Comparison of ENCODE assay signal across 9 mouse cellular contexts in genomic region chr2:164744987-164745386, GRCm38 (mm10). TPM values are rescaled to one million over a fixed set of nuclear protein-coding genes. Genes with fewer than 3 reads are reported as not detected.
DNase-seq lines count a peak whose midpoint lies in the region; ATAC-seq and TF ChIP-seq lines count a peak whose summit lies in the region.
"Had no signal": no experiment of that assay in that cellular context is flagged by ENCODE, and none has a peak within 500 bp of the region (broad histone marks: within the 10 kb centered on the region; RNA-seq: fewer than 3 reads in every experiment).

No protein-coding gene starts in this region.

- no peak for ATAC-seq in embryonic facial prominence, embryonic 12.5 days (ENCODE audit: insufficient number of reproducible peaks, insufficient read depth, low FRiP score, low TSS enrichment)
- ATAC-seq in intestine, embryonic 15.5 days = no peak
- ATAC-seq in midbrain, postnatal 0 days (ENCODE audit: low FRiP score) = no peak

- peak overlapping the region; percentile 75 for H3K4me2 ChIP-seq in embryonic facial prominence, embryonic 12.5 days (replicated peaks)
- peak overlapping the region; percentile 66 for H3K4me2 ChIP-seq in intestine, embryonic 15.5 days (replicated peaks)
- peak overlapping the region; percentile 79 for H3K4me2 ChIP-seq in midbrain, postnatal 0 days (ENCODE audit: low read depth, low read length, poor library complexity, severe bottlenecking)

- no peaks in the 10 kb centered on the region for H3K27me3 ChIP-seq in embryonic facial prominence, embryonic 12.5 days
- no peaks in the 10 kb centered on the region for H3K27me3 ChIP-seq in intestine, embryonic 15.5 days (replicated peaks)
- H3K27me3 ChIP-seq in midbrain, postnatal 0 days (ENCODE audit: insufficient read depth, low read length) = no peaks in the 10 kb centered on the region; the same call in 1 of the 2 replicates

- H3K36me3 ChIP-seq in embryonic facial prominence, embryonic 12.5 days = peaks cover 16% of the 10 kb centered on the region; the same call in 1 of the 2 replicates
- H3K36me3 ChIP-seq in intestine, embryonic 15.5 days = 0 out of 2 replicates have a peak, but pooled peaks cover 4% of the 10 kb centered on the region
- H3K36me3 ChIP-seq in midbrain, postnatal 0 days (ENCODE audit: insufficient read depth, low read length) = peaks cover 4% of the 10 kb centered on the region; the same call in 1 of the 2 replicates

- H3K9ac ChIP-seq in embryonic facial prominence, embryonic 12.5 days = peak overlapping the region; percentile 83
- peak overlapping the region; percentile 90; the same call in 1 of the 2 replicates for H3K9ac ChIP-seq in intestine, embryonic 15.5 days
- H3K9ac ChIP-seq in midbrain, postnatal 0 days (replicated peaks; ENCODE audit: low read length, poor library complexity, severe bottlenecking) = no peak overlapping the region

- no peaks in the 10 kb centered on the region for H3K9me3 ChIP-seq in embryonic facial prominence, embryonic 12.5 days
- H3K9me3 ChIP-seq in intestine, embryonic 15.5 days = no peaks in the 10 kb centered on the region
- no peaks in the 10 kb centered on the region for H3K9me3 ChIP-seq in midbrain, postnatal 0 days (ENCODE audit: low read length)

- no peak for DNase-seq in layer of hippocampus, adult 2 months (ENCODE audit: low spot score in 2 of 2)
- DNase-seq in layer of hippocampus, adult 11-12 months (ENCODE audit: low spot score) = no peak
- no peak for DNase-seq in midbrain, postnatal 0 days (ENCODE audit: low spot score)
- no peak for DNase-seq in cerebellum, adult 18-20 months
- DNase-seq in left cerebral cortex, adult 8-10 months (ENCODE audit: low spot score in 2 of 2) = no peak
- DNase-seq in thymus, postnatal 14 days = no peak

- peak overlapping the region; percentile 81 for H3K4me3 ChIP-seq in layer of hippocampus, adult 2 months
- H3K4me3 ChIP-seq in embryonic facial prominence, embryonic 12.5 days = peak overlapping the region; percentile 77
- H3K4me3 ChIP-seq in intestine, embryonic 15.5 days (replicated peaks) = peak overlapping the region; percentile 84
- peak overlapping the region; percentile 92 for H3K4me3 ChIP-seq in midbrain, postnatal 0 days (ENCODE audit: low read depth, low read length)

- TF ChIP-seq CTCF in layer of hippocampus, adult 2 months (conservative IDR thresholded peaks at IDR 0.05) = no peak
- TF ChIP-seq CTCF in midbrain, postnatal 0 days (IDR thresholded peaks at IDR 0.05) = no peak

- H3K4me1 ChIP-seq in embryonic facial prominence, embryonic 12.5 days = peaks cover 12% of the 10 kb centered on the region
- H3K4me1 ChIP-seq in intestine, embryonic 15.5 days (replicated peaks) = peaks cover 16% of the 10 kb centered on the region
- H3K4me1 ChIP-seq in midbrain, postnatal 0 days (ENCODE audit: insufficient read depth, low read length) = peaks cover 9% of the 10 kb centered on the region; the same call in 1 of the 2 replicates

- 72% methylated on average over 13 of the region's 13 CpGs for WGBS in embryonic facial prominence, embryonic 12.5 days
- WGBS in intestine, embryonic 15.5 days = 68% methylated on average over 13 of the region's 13 CpGs
- 74% methylated on average over 13 of the region's 13 CpGs for WGBS in midbrain, postnatal 0 days

- H3K27ac ChIP-seq in layer of hippocampus, adult 2 months = peak overlapping the region; percentile 87
- no peak overlapping the region for H3K27ac ChIP-seq in embryonic facial prominence, embryonic 12.5 days
- no peak overlapping the region for H3K27ac ChIP-seq in intestine, embryonic 15.5 days
- H3K27ac ChIP-seq in midbrain, postnatal 0 days (ENCODE audit: low read depth, low read length) = no peak overlapping the region

RNA-seq across cellular contexts. Expression of gene Wfdc3, which starts 0.7 kb away (rescaled TPM):
- total RNA-seq in layer of hippocampus, adult 2 months (2021) = 1 to 10 TPM in 1 of 2 experiments, under 1 TPM in 1; 0.64 to 1.3 TPM
- 0.72 and 1.3 TPM in 2 replicates for polyA plus RNA-seq in embryonic facial prominence, embryonic 12.5 days (2016; fragmentation: Nextera tagmentation; extraction: Ambion mirVana)
- polyA plus RNA-seq in intestine, embryonic 15.5 days (2015; fragmentation: Nextera tagmentation; extraction: Ambion mirVana) = 1.8 and 2.0 TPM in 2 replicates
- total RNA-seq in midbrain, postnatal 0 days (2014; rRNA removed) = 0.16 and 1.3 TPM in 2 replicates
- polyA plus RNA-seq in midbrain, postnatal 0 days (2015; fragmentation: Nextera tagmentation; extraction: Ambion mirVana) = 0.60 and 0.97 TPM in 2 replicates
- total RNA-seq in left cerebral cortex, adult 8-10 months (2022) = 1 to 10 TPM; 1.3 to 3.9 (median 2.1) TPM

RNA-seq across cellular contexts. Expression of gene Dnttip1, which starts 0.8 kb away (rescaled TPM):
- total RNA-seq in layer of hippocampus, adult 2 months (2021) = 10 to 100 TPM; 40.4 to 41.2 TPM
- polyA plus RNA-seq in embryonic facial prominence, embryonic 12.5 days (2016; fragmentation: Nextera tagmentation; extraction: Ambion mirVana) = 92.5 and 97.1 TPM in 2 replicates
- 60.4 and 62.5 TPM in 2 replicates for polyA plus RNA-seq in intestine, embryonic 15.5 days (2015; fragmentation: Nextera tagmentation; extraction: Ambion mirVana)
- total RNA-seq in midbrain, postnatal 0 days (2014; rRNA removed) = 18.5 and 24.7 TPM in 2 replicates
- 48.4 and 54.2 TPM in 2 replicates for polyA plus RNA-seq in midbrain, postnatal 0 days (2015; fragmentation: Nextera tagmentation; extraction: Ambion mirVana)
- 10 to 100 TPM; 32.2 to 38.7 (median 35.5) TPM for total RNA-seq in left cerebral cortex, adult 8-10 months (2022)

RNA-seq across cellular contexts. Expression of gene Ube2c, which starts 24.7 kb away (rescaled TPM):
- total RNA-seq in layer of hippocampus, adult 2 months (2021) = 1 to 10 TPM in 1 of 2 experiments, under 1 TPM in 1; 0.76 to 1.6 TPM
- polyA plus RNA-seq in embryonic facial prominence, embryonic 12.5 days (2016; fragmentation: Nextera tagmentation; extraction: Ambion mirVana) = 472 and 488 TPM in 2 replicates
- 431 and 439 TPM in 2 replicates for polyA plus RNA-seq in intestine, embryonic 15.5 days (2015; fragmentation: Nextera tagmentation; extraction: Ambion mirVana)
- 14.6 and 38.5 TPM in 2 replicates for total RNA-seq in midbrain, postnatal 0 days (2014; rRNA removed)
- 18.1 and 18.4 TPM in 2 replicates for polyA plus RNA-seq in midbrain, postnatal 0 days (2015; fragmentation: Nextera tagmentation; extraction: Ambion mirVana)
- under 1 TPM in 2 of 4 experiments, not detected in 2; 0.50 to 0.53 TPM for total RNA-seq in left cerebral cortex, adult 8-10 months (2022)

RNA-seq across cellular contexts. Expression of gene Spint5, which starts 29.9 kb away (rescaled TPM):
- not detected for total RNA-seq in layer of hippocampus, adult 2 months (2021)
- not detected in 2 replicates for polyA plus RNA-seq in embryonic facial prominence, embryonic 12.5 days (2016; fragmentation: Nextera tagmentation; extraction: Ambion mirVana)
- polyA plus RNA-seq in intestine, embryonic 15.5 days (2015; fragmentation: Nextera tagmentation; extraction: Ambion mirVana) = not detected in 2 replicates
- not detected in 2 replicates for total RNA-seq in midbrain, postnatal 0 days (2014; rRNA removed)
- not detected in 2 replicates for polyA plus RNA-seq in midbrain, postnatal 0 days (2015; fragmentation: Nextera tagmentation; extraction: Ambion mirVana)
- not detected for total RNA-seq in left cerebral cortex, adult 8-10 months (2022)
- total RNA-seq: adrenal gland, adult 8-10 months had no signal

RNA-seq across cellular contexts. Expression of gene Tnnc2, which starts 34.8 kb away (rescaled TPM):
- total RNA-seq in layer of hippocampus, adult 2 months (2021) = not detected
- polyA plus RNA-seq in embryonic facial prominence, embryonic 12.5 days (2016; fragmentation: Nextera tagmentation; extraction: Ambion mirVana) = 31.7 and 40.6 TPM in 2 replicates
- polyA plus RNA-seq in intestine, embryonic 15.5 days (2015; fragmentation: Nextera tagmentation; extraction: Ambion mirVana) = 1.7 and 6.9 TPM in 2 replicates
- not detected in 2 replicates for total RNA-seq in midbrain, postnatal 0 days (2014; rRNA removed)
- polyA plus RNA-seq in midbrain, postnatal 0 days (2015; fragmentation: Nextera tagmentation; extraction: Ambion mirVana) = 0.31 and 0.62 TPM in 2 replicates
- 1 to 10 TPM in 3 of 4 experiments, not detected in 1; 1.7 to 5.6 (median 4.5) TPM for total RNA-seq in left cerebral cortex, adult 8-10 months (2022)
- total RNA-seq: adrenal gland, adult 8-10 months had no signal
